Mouse (Mus musculus): ENCODE results near the gene 3110021N24Rik. TPM values are rescaled to one million over a fixed set of nuclear protein-coding genes. Genes with fewer than 3 reads are reported as not detected.

The 3110021N24Rik gene
- polyA plus RNA-seq, 1 experiment from 2014 or later, result 0.79 TPM

GRCm38 (mm10) chr4:108825677-108826076, 106.2 kb downstream of the 3110021N24Rik start:
- no peak overlapping the region for H3K27ac ChIP-seq (ENCODE audit: low read length)
- WGBS, result 93% methylated on average over 3 of the region's 3 CpGs
- H3K4me2 ChIP-seq (ENCODE audit: low read depth, low read length), result no peak overlapping the region
- no peak for ATAC-seq (ENCODE audit: insufficient read depth, low FRiP score)
- no peaks in the 10 kb centered on the region for H3K27me3 ChIP-seq (ENCODE audit: control insufficient read depth, insufficient read depth, low read length)
- no peak overlapping the region for H3K9ac ChIP-seq (ENCODE audit: low read length)
- peaks cover 4% of the 10 kb centered on the region for H3K36me3 ChIP-seq (ENCODE audit: control insufficient read depth, insufficient read depth, low read length)
- no peaks in the 10 kb centered on the region for H3K4me1 ChIP-seq (ENCODE audit: control insufficient read depth, insufficient read depth, low read length)
- H3K9me3 ChIP-seq (replicated peaks; ENCODE audit: control insufficient read depth, low read length), result no peaks in the 10 kb centered on the region
- no peak overlapping the region for H3K4me3 ChIP-seq (replicated peaks; ENCODE audit: low read length)

GRCm38 (mm10) chr4:108826096-108826495, 106.6 kb downstream of the 3110021N24Rik start:
- H3K4me3 ChIP-seq (replicated peaks; ENCODE audit: low read length), result no peak overlapping the region
- no peak overlapping the region for H3K9ac ChIP-seq (ENCODE audit: low read length)
- H3K4me1 ChIP-seq (ENCODE audit: control insufficient read depth, insufficient read depth, low read length), result peaks cover 3% of the 10 kb centered on the region; the same call in 1 of the 2 replicates
- H3K27ac ChIP-seq (ENCODE audit: low read length), result no peak overlapping the region
- H3K4me2 ChIP-seq (ENCODE audit: low read depth, low read length), result no peak overlapping the region
- peaks cover 4% of the 10 kb centered on the region for H3K36me3 ChIP-seq (ENCODE audit: control insufficient read depth, insufficient read depth, low read length)
- no peaks in the 10 kb centered on the region for H3K27me3 ChIP-seq (ENCODE audit: control insufficient read depth, insufficient read depth, low read length)
- no peaks in the 10 kb centered on the region for H3K9me3 ChIP-seq (replicated peaks; ENCODE audit: control insufficient read depth, low read length)
- ATAC-seq (ENCODE audit: insufficient read depth, low FRiP score), result no peak
- 90% methylated on average over 1 of the region's 1 CpGs for WGBS

GRCm38 (mm10) chr4:108826643-108827042, 107.2 kb downstream of the 3110021N24Rik start:
- Histone ChIP-seq H3K4me1 (ENCODE audit: control insufficient read depth, insufficient read depth, low read length) (peaks cover 4% of the 10 kb centered on the region; the same call in 1 of the 2 replicates), H3K9me3 (replicated peaks; ENCODE audit: control insufficient read depth, low read length) (no peaks in the 10 kb centered on the region), H3K4me3 (replicated peaks; ENCODE audit: low read length) (no peak overlapping the region), H3K4me2 (ENCODE audit: low read depth, low read length) (no peak overlapping the region), H3K27ac (ENCODE audit: low read length) (no peak overlapping the region), H3K27me3 (ENCODE audit: control insufficient read depth, insufficient read depth, low read length) (no peaks in the 10 kb centered on the region), H3K36me3 (ENCODE audit: control insufficient read depth, insufficient read depth, low read length) (peaks cover 4% of the 10 kb centered on the region), H3K9ac (ENCODE audit: low read length) (no peak overlapping the region)
- WGBS, result 76% methylated on average over 2 of the region's 2 CpGs
- ATAC-seq (ENCODE audit: insufficient read depth, low FRiP score), result no peak

- H3K4me2 ChIP-seq (ENCODE audit: low read depth, low read length), result no peak overlapping the region
- 67% methylated on average over 1 of the region's 1 CpGs for WGBS
- no peaks in the 10 kb centered on the region; the same call in 1 of the 2 replicates for H3K36me3 ChIP-seq (ENCODE audit: control insufficient read depth, insufficient read depth, low read length)
- H3K27me3 ChIP-seq (ENCODE audit: control insufficient read depth, insufficient read depth, low read length), result no peaks in the 10 kb centered on the region
- H3K27ac ChIP-seq (ENCODE audit: low read length), result no peak overlapping the region
- no peak overlapping the region for H3K9ac ChIP-seq (ENCODE audit: low read length)
- ATAC-seq (ENCODE audit: insufficient read depth, low FRiP score), result no peak
- H3K4me1 ChIP-seq (ENCODE audit: control insufficient read depth, insufficient read depth, low read length), result peaks cover 15% of the 10 kb centered on the region
- no peak overlapping the region for H3K4me3 ChIP-seq (replicated peaks; ENCODE audit: low read length)
- H3K9me3 ChIP-seq (replicated peaks; ENCODE audit: control insufficient read depth, low read length), result no peaks in the 10 kb centered on the region
Observed at GRCm38 (mm10) chr4:108830698-108831097, 111.2 kb downstream of the 3110021N24Rik start.

Other genes starting within 250 kb of the 3110021N24Rik start
- gene Prpf38a, start 140.3 kb upstream of the 3110021N24Rik start, polyA plus RNA-seq (2015; fragmentation: Nextera tagmentation; extraction: Ambion mirVana), result 69.2 and 74.2 TPM in 2 replicates
- gene Orc1, start 140.2 kb upstream of the 3110021N24Rik start, polyA plus RNA-seq (2015; fragmentation: Nextera tagmentation; extraction: Ambion mirVana), result 8.5 and 8.8 TPM in 2 replicates
- 30.1 and 34.1 TPM in 2 replicates for gene Cc2d1b, start 99.7 kb upstream of the 3110021N24Rik start, polyA plus RNA-seq (2015; fragmentation: Nextera tagmentation; extraction: Ambion mirVana)
- gene Zfyve9, start 61.1 kb downstream of the 3110021N24Rik start, polyA plus RNA-seq (2015; fragmentation: Nextera tagmentation; extraction: Ambion mirVana), result 2.3 and 2.5 TPM in 2 replicates
- 109 and 130 TPM in 2 replicates for gene Btf3l4, start 114.0 kb downstream of the 3110021N24Rik start, polyA plus RNA-seq (2015; fragmentation: Nextera tagmentation; extraction: Ambion mirVana)
- gene Txndc12, start 115.0 kb downstream of the 3110021N24Rik start, polyA plus RNA-seq (2015; fragmentation: Nextera tagmentation; extraction: Ambion mirVana), result 92.4 and 104 TPM in 2 replicates
- gene Kti12, start 128.1 kb downstream of the 3110021N24Rik start, polyA plus RNA-seq (2015; fragmentation: Nextera tagmentation; extraction: Ambion mirVana), result 41.6 and 42.2 TPM in 2 replicates
- gene A730015C16Rik, start 129.0 kb downstream of the 3110021N24Rik start, polyA plus RNA-seq (2015; fragmentation: Nextera tagmentation; extraction: Ambion mirVana), result 0.79 and 1.5 TPM in 2 replicates
- gene Rab3b, start 159.4 kb downstream of the 3110021N24Rik start, polyA plus RNA-seq (2015; fragmentation: Nextera tagmentation; extraction: Ambion mirVana), result 10.3 and 11.6 TPM in 2 replicates

Data from stomach, embryonic 16.5 days (tissue).